Mouse (Mus musculus): Measurements from ENCODE around the gene Tfrc. TPM values are rescaled to one million over a fixed set of nuclear protein-coding genes. Genes with fewer than 3 reads are reported as not detected.

Gene Tfrc
- polyA plus RNA-seq, 2 experiments from 2014 or later = 19.2 to 22.1 TPM

- ATAC-seq = peak; percentile 97
Observed at GRCm38 (mm10) chr16:32650974-32651618, 42.4 kb downstream of the Tfrc start.

DNA sequence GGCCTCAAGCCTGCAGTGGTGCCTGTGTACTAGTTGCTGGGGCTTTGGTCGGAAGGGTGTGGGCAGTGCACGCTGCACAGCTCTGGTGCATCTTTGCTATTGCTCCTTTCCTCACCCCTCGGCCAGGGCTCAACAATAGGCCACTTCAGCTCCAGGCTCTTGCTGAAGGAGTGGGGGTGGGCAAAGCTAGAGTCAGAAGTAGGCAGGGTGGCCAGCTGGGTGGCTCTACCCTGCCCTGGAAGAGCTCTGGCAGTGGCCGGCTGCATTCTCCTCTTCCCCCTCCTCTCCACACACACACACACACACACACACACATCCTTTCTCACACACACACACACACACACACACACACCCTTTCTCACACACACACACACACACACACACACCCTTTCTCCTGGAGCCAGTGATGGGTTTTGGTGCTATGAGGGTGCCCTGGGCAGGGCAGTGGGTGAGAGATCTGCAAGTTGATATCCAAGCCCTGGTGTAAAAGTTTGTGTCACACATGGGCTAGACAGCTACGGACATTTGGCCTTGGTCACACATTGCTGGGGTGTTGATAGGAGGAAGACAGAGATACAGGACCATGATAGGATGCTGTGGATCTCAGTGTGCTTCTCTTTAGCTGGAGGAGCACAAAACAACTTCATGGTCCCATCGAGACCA, 45.5 kb downstream of the Tfrc start:
- ATAC-seq = no peak

DNA sequence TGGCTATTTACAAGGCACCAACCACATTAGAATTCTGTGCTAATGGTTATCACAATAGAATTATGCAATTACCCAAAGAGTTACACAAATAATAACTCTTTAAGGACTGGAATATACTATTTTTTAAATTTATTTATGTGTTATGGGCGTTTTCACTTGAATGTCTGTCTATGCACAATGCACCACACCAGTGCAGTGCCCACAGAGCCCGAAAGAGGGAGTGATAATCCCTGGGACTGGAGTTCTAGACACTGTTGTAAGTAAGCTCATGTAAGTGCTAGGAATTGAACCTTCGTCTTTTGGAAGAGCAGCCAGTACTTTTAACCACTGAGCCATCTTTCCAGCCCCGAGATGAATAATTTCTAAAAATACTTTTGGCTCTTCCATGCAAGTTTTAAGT, 46.8 kb downstream of the Tfrc start:
- ATAC-seq = no peak

GRCm38 (mm10) chr16:32656321-32656720, 47.6 kb downstream of the Tfrc start:
- ATAC-seq = no peak

DNA sequence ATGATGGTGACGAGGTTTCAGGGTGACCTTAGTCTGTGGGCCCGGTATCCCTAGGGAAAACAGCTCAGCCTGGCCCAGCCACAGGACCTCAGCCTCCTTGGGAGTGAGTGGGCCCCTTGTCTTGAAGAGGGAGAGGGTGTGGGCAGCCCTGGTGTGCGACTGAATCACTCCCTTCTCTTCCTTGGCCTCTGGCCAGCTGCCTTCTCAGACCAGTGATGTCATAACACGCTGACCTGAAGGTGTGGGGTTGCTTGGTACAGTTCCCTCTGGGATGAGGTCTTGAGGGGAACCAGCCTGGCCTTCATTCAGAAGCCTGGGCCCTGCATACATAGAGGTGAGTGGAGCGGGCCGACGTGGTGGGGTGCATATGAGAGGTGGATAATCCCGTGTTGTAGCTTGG, 48.1 kb downstream of the Tfrc start:
- no peak for ATAC-seq

GRCm38 (mm10) chr16:32657498-32658250, 49.0 kb downstream of the Tfrc start:
- ATAC-seq = no peak

DNA sequence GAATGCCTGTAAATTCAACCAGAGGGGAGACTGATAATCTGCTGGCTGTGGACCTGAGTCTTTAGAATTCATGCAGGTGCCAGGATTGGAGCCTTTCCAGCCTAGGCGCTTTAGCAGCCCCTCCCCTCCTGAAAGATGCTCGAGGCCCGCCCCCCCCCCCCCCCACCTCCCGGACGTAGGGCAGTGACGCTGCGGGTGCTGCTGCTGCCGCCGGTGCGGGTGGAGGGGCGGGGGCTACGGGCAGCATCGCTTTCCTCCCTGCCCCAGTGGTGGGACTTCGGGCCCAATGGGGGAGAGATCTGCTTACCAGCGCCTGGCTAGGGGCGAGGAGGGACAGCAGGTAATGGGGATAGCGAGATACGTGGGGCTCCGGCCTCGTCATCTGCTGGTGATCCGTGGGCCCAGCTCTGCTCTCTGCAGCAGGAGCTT, 50.0 kb downstream of the Tfrc start:
- ATAC-seq = peak; percentile 74

DNA sequence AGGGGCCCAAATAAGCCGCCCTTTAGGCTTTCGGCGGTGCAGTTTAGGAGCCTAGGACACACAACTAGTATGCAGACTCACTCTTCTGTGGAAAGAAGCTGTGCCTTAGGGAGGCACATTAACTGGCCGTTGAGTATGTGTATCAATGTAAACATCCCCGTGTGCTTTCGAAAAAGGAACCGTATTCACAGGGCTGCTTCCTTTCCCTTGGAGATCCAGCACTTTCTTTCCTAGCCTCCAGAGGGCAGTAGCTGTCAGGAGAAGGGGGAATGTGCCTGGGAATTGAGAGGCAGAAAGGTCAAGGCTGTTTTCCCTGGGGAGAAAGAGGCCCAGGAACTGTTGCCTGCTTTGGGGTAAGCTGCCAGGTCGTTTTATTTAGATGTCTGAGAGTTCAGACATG, 50.7 kb downstream of the Tfrc start:
- ATAC-seq = no peak

- no peak for ATAC-seq
Observed at GRCm38 (mm10) chr16:32660095-32660494, 51.4 kb downstream of the Tfrc start.

GRCm38 (mm10) chr16:32660557-32661321, 52.0 kb downstream of the Tfrc start:
- ATAC-seq = no peak

GRCm38 (mm10) chr16:32661493-32661921, 52.8 kb downstream of the Tfrc start:
- ATAC-seq = no peak

DNA sequence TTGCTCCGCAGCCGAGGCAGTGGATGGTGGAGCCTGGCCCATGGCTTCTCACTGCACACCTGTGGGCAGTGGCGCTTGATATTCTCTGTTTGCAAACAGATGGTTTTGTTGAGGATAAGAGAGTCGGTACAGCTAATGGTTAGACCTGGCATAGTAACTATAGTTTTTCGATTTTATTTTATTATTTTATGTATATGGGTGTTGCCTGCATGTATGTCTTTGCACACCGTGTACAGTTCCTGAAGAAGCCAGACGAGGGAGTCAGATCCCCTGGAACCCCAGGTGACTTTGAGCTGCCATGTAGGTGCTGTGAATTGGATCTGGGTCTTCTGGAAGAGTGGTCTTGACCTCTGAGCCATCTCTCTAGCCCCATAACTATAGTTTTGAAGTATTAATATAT, 53.7 kb downstream of the Tfrc start:
- ATAC-seq = no peak

GRCm38 (mm10) chr16:32663231-32663858, 54.6 kb downstream of the Tfrc start:
- ATAC-seq = no peak

DNA sequence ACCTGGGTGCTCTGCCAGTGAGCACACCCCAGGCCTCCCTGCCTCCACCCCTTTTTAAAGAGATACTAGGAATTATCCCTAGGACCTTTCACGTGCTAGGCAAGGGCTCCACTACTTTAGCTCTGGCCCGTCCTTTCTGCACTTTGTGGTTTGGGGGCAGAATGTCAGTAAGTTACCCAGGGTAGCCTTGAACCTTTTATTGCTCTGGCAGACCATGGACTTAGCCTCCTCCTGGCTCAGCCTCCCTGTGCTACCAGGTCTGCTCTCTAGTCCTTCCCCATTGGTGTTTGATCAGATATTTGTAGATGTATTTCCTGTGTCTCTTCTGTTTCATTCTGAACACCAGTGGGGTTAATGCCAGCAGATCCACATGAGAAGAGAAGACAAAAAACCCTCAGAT, 55.5 kb downstream of the Tfrc start:
- ATAC-seq = no peak

GRCm38 (mm10) chr16:32665851-32666665, 57.3 kb downstream of the Tfrc start:
- ATAC-seq = no peak

DNA sequence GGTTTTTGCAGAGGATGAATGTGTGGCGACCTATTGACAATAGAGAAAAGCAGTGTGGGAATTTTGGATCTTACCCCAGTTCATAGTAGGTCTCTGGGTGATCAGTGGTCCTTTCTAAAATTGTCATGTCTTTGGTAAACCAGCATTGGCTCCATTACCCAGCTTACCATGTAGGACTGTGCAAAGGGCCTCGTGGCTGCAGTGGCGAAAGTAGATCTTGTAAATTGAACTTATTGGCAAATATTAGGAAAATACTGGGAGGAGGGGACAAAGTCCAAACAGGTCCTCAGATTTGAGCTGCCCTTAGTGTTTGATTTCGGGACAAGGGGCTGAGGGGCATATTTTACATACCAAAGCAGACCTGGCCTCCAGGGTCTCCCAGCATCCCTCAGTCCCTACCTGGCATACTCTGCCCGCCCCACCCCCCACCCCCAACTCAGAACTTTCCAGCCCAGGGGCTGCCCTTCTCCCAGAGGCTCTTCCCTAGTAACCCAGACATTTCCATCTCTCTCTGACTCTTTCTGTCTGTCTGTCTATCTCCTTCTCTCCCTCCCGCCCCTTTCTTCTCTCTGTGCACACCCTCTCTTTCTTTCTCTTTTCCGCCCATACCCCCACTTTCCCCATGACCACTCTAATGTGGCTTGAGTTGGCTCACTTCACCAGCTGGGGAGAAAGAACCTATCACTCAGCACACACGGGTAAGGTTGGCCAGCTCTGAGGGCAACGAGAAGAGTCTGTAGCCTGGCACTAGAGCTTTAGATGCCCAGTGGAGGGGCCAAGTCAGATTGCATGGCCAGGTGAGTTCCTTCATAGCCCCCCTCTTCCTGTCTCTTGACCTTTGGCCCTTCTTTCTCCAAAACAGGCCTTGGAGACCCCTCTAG, 58.2 kb downstream of the Tfrc start:
- no peak for ATAC-seq

DNA sequence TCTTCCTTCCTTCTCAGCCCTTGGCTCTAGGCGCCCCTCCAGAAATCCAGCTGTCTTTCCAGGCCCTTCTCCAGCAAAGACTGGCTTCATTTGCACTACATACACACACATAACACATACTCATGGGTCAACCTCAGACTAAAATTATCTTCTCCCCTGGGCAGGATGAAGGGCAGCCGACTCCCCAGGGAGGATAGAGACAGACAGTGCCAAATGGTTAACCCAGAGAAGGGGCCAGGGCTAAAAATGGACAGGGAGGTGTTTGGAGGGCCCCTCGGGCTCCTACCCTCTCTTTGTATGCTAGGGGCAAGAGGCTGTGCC, 58.8 kb downstream of the Tfrc start:
- no peak for ATAC-seq

GRCm38 (mm10) chr16:32668030-32668429, 59.3 kb downstream of the Tfrc start:
- no peak for ATAC-seq

GRCm38 (mm10) chr16:32668472-32668871, 59.8 kb downstream of the Tfrc start:
- no peak for ATAC-seq

DNA sequence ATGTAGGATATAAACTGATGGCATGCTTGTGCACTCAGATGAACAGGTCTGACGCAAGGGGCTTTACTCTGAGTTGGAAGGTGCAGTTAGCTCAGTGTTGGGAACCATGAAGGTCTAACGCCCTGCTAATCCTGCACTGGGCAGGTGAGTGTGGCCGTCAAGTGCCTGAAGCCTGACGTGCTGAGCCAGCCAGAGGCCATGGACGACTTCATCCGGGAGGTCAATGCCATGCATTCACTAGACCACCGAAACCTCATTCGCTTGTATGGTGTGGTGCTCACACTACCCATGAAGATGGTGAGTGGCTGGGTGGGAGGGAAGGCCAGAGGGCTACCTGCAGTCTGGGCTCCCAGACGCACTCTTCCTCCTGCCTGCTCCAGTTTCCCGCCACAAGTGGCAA, 60.5 kb downstream of the Tfrc start:
- no peak for ATAC-seq
